Mouse (Mus musculus): ENCODE data around the gene Ubqlnl. TPM values are rescaled to one million over a fixed set of nuclear protein-coding genes. Genes with fewer than 3 reads are reported as not detected.

Gene Ubqlnl
- polyA plus RNA-seq (2012; rRNA removed): not detected in 2 replicates

GRCm38 (mm10) chr7:104150456-104150855 lies at the start of gene Ubqlnl:
Gene Ubqlnl (minus strand): TSS chr7:104150556.

GRCm38 (mm10) chr7:104195885-104196284 lies 45.5 kb upstream of the Ubqlnl start, which contains the start of gene Olfr649:
Gene Olfr649 (minus strand): TSS chr7:104195985.

GRCm38 (mm10) chr7:104183292-104183691 lies 32.9 kb upstream of the Ubqlnl start, which contains the start of gene Olfr648:
Gene Olfr648 (minus strand): TSS chr7:104183392.

GRCm38 (mm10) chr7:104143179-104143578 lies 7.2 kb downstream of the Ubqlnl start, which contains the start of gene Ubqln3:
Gene Ubqln3 (minus strand): TSS chr7:104143279.

DNA sequence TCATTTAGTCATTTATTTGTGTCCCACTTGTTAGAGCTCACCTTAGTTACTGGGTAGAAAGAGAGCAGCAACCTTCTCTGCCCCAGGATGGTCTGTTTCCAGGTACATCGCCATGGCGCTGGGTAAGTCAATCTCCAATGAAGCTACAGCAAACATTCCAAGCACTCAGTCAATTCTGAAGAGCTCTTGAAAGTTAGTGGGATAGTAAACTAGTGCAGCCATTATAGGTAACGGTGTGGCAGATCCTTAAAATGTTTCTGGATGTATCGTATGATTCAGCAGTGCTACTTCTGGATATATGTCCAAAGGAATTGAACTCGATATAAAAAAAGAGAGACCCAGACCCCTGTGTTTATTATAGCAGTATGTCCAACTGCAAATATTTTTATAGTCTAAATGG lies 13.1 kb downstream of the Ubqlnl start, which contains the start of gene Olfr643:
Olfr643 (minus strand) TSS at position 101 of the 400 bp plus-strand sequence.

DNA sequence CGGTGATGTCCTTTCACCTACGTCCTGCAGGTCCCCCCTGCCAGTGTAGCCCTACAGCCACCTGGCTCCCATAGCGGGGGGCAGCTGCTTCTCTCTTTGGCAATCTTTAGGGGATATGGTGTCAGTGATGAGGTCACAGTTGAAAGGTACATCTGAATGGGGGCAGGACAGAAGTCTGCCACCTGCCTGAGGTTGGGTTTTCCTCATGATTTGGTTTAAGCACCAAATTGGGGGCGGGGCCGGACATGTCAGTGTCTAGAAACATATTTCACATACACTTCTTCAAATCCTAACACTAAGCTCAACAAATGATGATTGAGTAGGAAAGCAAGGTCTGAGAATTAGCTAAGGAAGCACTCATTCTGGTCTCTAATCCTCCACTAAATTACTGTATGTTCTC lies 20.6 kb downstream of the Ubqlnl start, which contains the start of gene Ubqln5:
Ubqln5 (minus strand) TSS at position 101 of the 400 bp plus-strand sequence.

GRCm38 (mm10) chr7:104104757-104104972 lies 45.7 kb downstream of the Ubqlnl start, which contains the start of gene Olfr646:
Gene Olfr646 (plus strand): TSS chr7:104104873.

Other genes starting within 250 kb of the Ubqlnl start
- not detected in 2 replicates for gene Olfr65, start 247.1 kb downstream of the Ubqlnl start, polyA plus RNA-seq (2012; rRNA removed)
- gene Olfr631, start 221.7 kb downstream of the Ubqlnl start, polyA plus RNA-seq (2012; rRNA removed): 0.45 and 0.77 TPM in 2 replicates
- 1.6 and 1.8 TPM in 2 replicates for gene Olfr632, start 216.2 kb downstream of the Ubqlnl start, polyA plus RNA-seq (2012; rRNA removed)
- 0.02 and 0.09 TPM in 2 replicates for gene Olfr633, start 206.1 kb downstream of the Ubqlnl start, polyA plus RNA-seq (2012; rRNA removed)
- gene Olfr635, start 179.4 kb downstream of the Ubqlnl start, polyA plus RNA-seq (2012; rRNA removed): under 0.01 TPM in 2 replicates
- 0.05 TPM in 2 replicates for gene Olfr638, start 151.8 kb downstream of the Ubqlnl start, polyA plus RNA-seq (2012; rRNA removed)
- not detected in 2 replicates for gene Olfr639, start 133.3 kb downstream of the Ubqlnl start, polyA plus RNA-seq (2012; rRNA removed)
- not detected in 2 replicates for gene Olfr640, start 125.0 kb downstream of the Ubqlnl start, polyA plus RNA-seq (2012; rRNA removed)
- gene Olfr641, start 115.1 kb downstream of the Ubqlnl start, polyA plus RNA-seq (2012; rRNA removed): not detected in 2 replicates
- not detected in 2 replicates for gene Olfr642, start 97.9 kb downstream of the Ubqlnl start, polyA plus RNA-seq (2012; rRNA removed)
- not detected in 2 replicates for gene 4930516K23Rik, start 89.1 kb downstream of the Ubqlnl start, polyA plus RNA-seq (2012; rRNA removed)
- not detected in 2 replicates for gene Olfr644, start 78.7 kb downstream of the Ubqlnl start, polyA plus RNA-seq (2012; rRNA removed)
- not detected in 2 replicates for gene Olfr645, start 65.1 kb downstream of the Ubqlnl start, polyA plus RNA-seq (2012; rRNA removed)
- not detected in 2 replicates for gene Olfr646, start 45.7 kb downstream of the Ubqlnl start, polyA plus RNA-seq (2012; rRNA removed)
- not detected in 2 replicates for gene Ubqln5, start 20.7 kb downstream of the Ubqlnl start, polyA plus RNA-seq (2012; rRNA removed)
- gene Olfr643, start 13.2 kb downstream of the Ubqlnl start, polyA plus RNA-seq (2012; rRNA removed): not detected in 2 replicates
- gene Ubqln3, start 7.3 kb downstream of the Ubqlnl start, polyA plus RNA-seq (2012; rRNA removed): not detected in 2 replicates
- gene Olfm5, start 14.3 kb upstream of the Ubqlnl start, polyA plus RNA-seq (2012; rRNA removed): 0.01 TPM in 1 of 2 replicates, not detected in the other
- gene Olfr648, start 32.8 kb upstream of the Ubqlnl start, polyA plus RNA-seq (2012; rRNA removed): 0.03 and 0.06 TPM in 2 replicates
- not detected in 2 replicates for gene Olfr649, start 45.4 kb upstream of the Ubqlnl start, polyA plus RNA-seq (2012; rRNA removed)
- 0.59 and 0.62 TPM in 2 replicates for gene Trim6, start 68.2 kb upstream of the Ubqlnl start, polyA plus RNA-seq (2012; rRNA removed)
- gene Trim34a, start 93.9 kb upstream of the Ubqlnl start, polyA plus RNA-seq (2012; rRNA removed): 1.8 and 2.3 TPM in 2 replicates
- gene Trim5, start 137.5 kb upstream of the Ubqlnl start, polyA plus RNA-seq (2012; rRNA removed): 0.26 and 0.39 TPM in 2 replicates
- 3.5 and 3.7 TPM in 2 replicates for gene Trim12a, start 164.9 kb upstream of the Ubqlnl start, polyA plus RNA-seq (2012; rRNA removed)
- gene Trim34b, start 178.9 kb upstream of the Ubqlnl start, polyA plus RNA-seq (2012; rRNA removed): 0.02 TPM in 1 of 2 replicates, not detected in the other
- 2.0 and 2.9 TPM in 2 replicates for gene Trim12c, start 202.8 kb upstream of the Ubqlnl start, polyA plus RNA-seq (2012; rRNA removed)
- 0.15 and 0.23 TPM in 2 replicates for gene Trim30b, start 219.3 kb upstream of the Ubqlnl start, polyA plus RNA-seq (2012; rRNA removed)

All from liver, embryonic 14 days (tissue).